Mouse (Mus musculus) testis, adult 2 months (tissue): Measurements from ENCODE around the gene 3110082I17Rik. TPM values are rescaled to one million over a fixed set of nuclear protein-coding genes. Genes with fewer than 3 reads are reported as not detected.

Source experiments
- H3K27ac ChIP-seq: fragments of 200-500 bp; 2 replicates; pipeline ENCODE4 v1.5.1; 2012; ENCODE audit warnings: low read depth, low read length; ENCODE audit not compliant: control insufficient read depth, insufficient read depth
- H3K27me3 ChIP-seq: fragments of 200-500 bp; 2 replicates; pipeline ENCODE4 v1.6.1; 2012; ENCODE audit warnings: mild to moderate bottlenecking, low read length, moderate library complexity; ENCODE audit not compliant: control insufficient read depth, insufficient read depth
- H3K36me3 ChIP-seq: fragments of 200-500 bp; 2 replicates; pipeline ENCODE4 v1.6.1; 2012; ENCODE audit warnings: mild to moderate bottlenecking, low read length; ENCODE audit not compliant: control insufficient read depth, insufficient read depth
- H3K4me1 ChIP-seq: fragments of 200-500 bp; 2 replicates; pipeline ENCODE4 v1.6.1; 2012; ENCODE audit warnings: low read length; ENCODE audit not compliant: control insufficient read depth, insufficient read depth
- H3K4me3 ChIP-seq: fragments of 200-500 bp; 2 replicates; pipeline ENCODE4 v1.5.1; 2012; ENCODE audit warnings: low read depth, mild to moderate bottlenecking, low read length, moderate library complexity, mixed read lengths; ENCODE audit not compliant: control insufficient read depth
- CTCF ChIP-seq: fragments of 200-500 bp; IDR thresholded peaks from 2 replicates; pipeline ENCODE4 v1.5.1; 2012; ENCODE audit warnings: low read depth, mild to moderate bottlenecking, inconsistent platforms, low read length, moderate library complexity; ENCODE audit not compliant: control insufficient read depth, insufficient read depth, insufficient replicate concordance
- POLR2A ChIP-seq: fragments of 200-500 bp; IDR thresholded peaks from 2 replicates; pipeline ENCODE4 v1.6.1; 2012; ENCODE audit warnings: low read depth, mild to moderate bottlenecking, inconsistent platforms, low read length, moderate library complexity; ENCODE audit not compliant: control insufficient read depth
- polyA plus RNA-seq: library from polyadenylated mRNA; depleted of rRNA; stranded (reverse); fragments of >200 nt; gene quantifications from 2 replicates; pipeline ENCODE4 v1.2.3, GENCODE M21; 2012; rRNA removed

Gene 3110082I17Rik
- polyA plus RNA-seq, result 14.8 and 14.9 TPM in 2 replicates

DNA sequence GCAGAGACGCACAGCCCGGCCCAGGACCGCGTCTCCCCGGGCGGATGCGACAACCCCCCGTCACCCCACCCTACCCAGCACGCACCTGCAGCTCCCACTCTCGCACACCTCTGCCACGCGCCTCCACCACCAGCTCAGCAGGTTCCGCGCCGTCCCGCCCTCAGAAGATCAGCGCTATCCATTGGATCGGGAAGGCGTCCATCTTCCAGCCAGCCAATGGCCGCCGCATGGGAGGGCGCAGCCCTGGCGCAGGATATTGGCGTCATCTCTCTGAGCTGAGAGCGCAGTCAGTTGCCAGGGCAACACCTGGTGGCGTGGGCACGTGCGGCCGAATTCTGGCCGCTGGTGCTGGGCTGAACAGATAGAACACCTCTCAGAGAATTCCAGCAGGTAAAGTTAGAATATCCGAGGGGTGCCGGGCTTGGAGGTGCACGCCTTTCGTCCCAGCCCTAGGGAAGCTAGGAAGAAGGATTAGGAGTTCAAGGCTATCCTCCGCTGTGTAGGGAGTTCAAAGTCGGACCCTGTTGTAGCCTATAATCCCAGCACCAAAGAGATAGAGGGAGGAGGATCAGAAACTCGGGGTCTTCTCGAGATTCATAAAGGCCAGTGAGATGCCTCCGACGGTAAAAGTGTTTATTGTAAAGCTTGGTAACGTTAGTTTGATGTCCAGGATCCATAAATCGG, at the start of gene 3110082I17Rik:
3110082I17Rik (minus strand) TSS at position 144 of the 684 bp plus-strand sequence.
- TF ChIP-seq POLR2A, result peak; percentile 65; the same call in 1 of the 2 replicates
- no peak for TF ChIP-seq CTCF
- peak within 1 kb of the TSS; percentile 99 for H3K4me3 ChIP-seq
- peak within 1 kb of the TSS; percentile 77 for H3K27ac ChIP-seq
- peaks cover 8% of the 10 kb centered on the region for H3K4me1 ChIP-seq
- no peaks in the 10 kb centered on the region for H3K36me3 ChIP-seq
- no peaks in the 10 kb centered on the region for H3K27me3 ChIP-seq

- H3K4me3 ChIP-seq, result no peak overlapping the region
- H3K4me1 ChIP-seq, result peaks cover 3% of the 10 kb centered on the region
- no peaks in the 10 kb centered on the region for H3K36me3 ChIP-seq
- no peak overlapping the region for H3K27ac ChIP-seq
- TF ChIP-seq CTCF (no peak), POLR2A (no peak)
- H3K27me3 ChIP-seq, result no peaks in the 10 kb centered on the region
These were observed 45.9 kb upstream of the 3110082I17Rik start for GRCm38 (mm10) chr5:139506207-139506606.

GRCm38 (mm10) chr5:139505073-139505606, 44.8 kb upstream of the 3110082I17Rik start:
- H3K27ac ChIP-seq, result no peak overlapping the region
- no peaks in the 10 kb centered on the region for H3K4me1 ChIP-seq
- TF ChIP-seq CTCF, result peak; percentile 93; the same call in 1 of the 2 replicates
- no peak for TF ChIP-seq POLR2A
- H3K4me3 ChIP-seq, result no peak overlapping the region
- no peaks in the 10 kb centered on the region for H3K27me3 ChIP-seq
- H3K36me3 ChIP-seq, result no peaks in the 10 kb centered on the region

- Histone ChIP-seq H3K27ac (no peak overlapping the region), H3K36me3 (no peaks in the 10 kb centered on the region), H3K4me3 (no peak overlapping the region), H3K4me1 (no peaks in the 10 kb centered on the region), H3K27me3 (no peaks in the 10 kb centered on the region)
- TF ChIP-seq CTCF (no peak), POLR2A (no peak)
These were observed 42.0 kb upstream of the 3110082I17Rik start for GRCm38 (mm10) chr5:139502281-139502680.

GRCm38 (mm10) chr5:139498791-139499190, 38.5 kb upstream of the 3110082I17Rik start:
- TF ChIP-seq CTCF, result no peak
- no peak for TF ChIP-seq POLR2A

DNA sequence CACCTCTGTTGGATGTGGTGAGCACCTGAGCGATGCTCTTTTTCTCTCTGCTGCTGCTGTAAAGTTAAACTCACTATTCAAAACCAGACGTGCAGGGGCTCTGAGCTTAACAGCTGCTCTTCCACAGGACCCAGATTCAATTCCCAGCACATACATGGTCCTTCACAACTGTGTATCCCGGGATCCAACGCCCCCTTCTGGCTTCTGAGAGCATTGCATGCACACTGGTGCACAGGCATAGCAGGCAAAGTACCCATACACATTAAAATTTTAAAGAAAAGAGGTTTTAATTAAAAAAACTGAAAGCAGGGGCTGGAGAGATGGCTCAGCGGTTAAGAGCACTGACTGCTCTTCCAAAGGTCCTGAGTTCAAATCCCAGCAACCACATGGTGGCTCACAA, 36.6 kb upstream of the 3110082I17Rik start:
- no peaks in the 10 kb centered on the region; the same call in 1 of the 2 replicates for H3K4me1 ChIP-seq
- H3K27me3 ChIP-seq, result no peaks in the 10 kb centered on the region
- no peak overlapping the region for H3K27ac ChIP-seq
- H3K4me3 ChIP-seq, result no peak overlapping the region
- H3K36me3 ChIP-seq, result no peaks in the 10 kb centered on the region
- peak; percentile 57; the same call in 1 of the 2 replicates for TF ChIP-seq CTCF
- TF ChIP-seq POLR2A, result no peak

More at GRCm38 (mm10) chr5:139498791-139499190, 38.5 kb upstream of the 3110082I17Rik start:
- Histone ChIP-seq H3K4me1 (no peaks in the 10 kb centered on the region; the same call in 1 of the 2 replicates), H3K27me3 (no peaks in the 10 kb centered on the region), H3K27ac (no peak overlapping the region), H3K4me3 (no peak overlapping the region), H3K36me3 (no peaks in the 10 kb centered on the region)

DNA sequence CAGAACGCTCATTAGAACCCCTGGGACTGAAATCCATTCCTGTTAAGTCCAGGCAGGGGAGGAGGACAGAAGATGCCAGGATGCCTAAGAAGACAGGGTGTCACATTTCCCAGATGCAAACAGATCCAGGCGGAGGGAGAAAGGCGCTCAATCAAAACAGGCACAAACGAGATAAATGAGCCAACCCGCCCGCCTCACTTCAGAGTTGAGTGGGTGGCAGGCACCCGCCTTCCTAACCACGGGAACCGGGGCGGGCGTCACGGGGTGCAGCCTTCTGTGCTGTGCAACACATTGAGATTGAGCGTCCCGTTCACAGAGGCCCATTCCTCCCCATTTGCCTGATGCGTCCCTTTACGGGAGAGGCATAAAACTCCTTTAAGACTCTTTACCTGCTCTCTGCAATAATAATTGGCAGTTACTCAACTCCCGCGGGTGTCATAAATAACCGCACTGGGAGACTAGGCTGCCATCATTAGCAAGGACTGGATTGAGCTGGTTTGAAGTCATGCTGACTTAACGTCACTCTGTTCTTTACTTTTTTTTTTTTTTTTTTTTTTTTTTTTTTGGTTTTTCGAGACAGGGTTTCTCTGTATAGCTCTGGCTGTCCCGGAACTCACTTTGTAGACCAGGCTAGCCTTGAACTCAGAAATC, 34.8 kb upstream of the 3110082I17Rik start:
- H3K4me1 ChIP-seq, result no peaks in the 10 kb centered on the region; the same call in 1 of the 2 replicates
- TF ChIP-seq CTCF (no peak), POLR2A (no peak)
- no peaks in the 10 kb centered on the region for H3K27me3 ChIP-seq
- no peak overlapping the region for H3K27ac ChIP-seq
- H3K4me3 ChIP-seq, result no peak overlapping the region
- H3K36me3 ChIP-seq, result no peaks in the 10 kb centered on the region
